Mouse (Mus musculus) heart, embryonic 15.5 days (tissue): Measurements from ENCODE around the gene Rpp30. TPM values are rescaled to one million over a fixed set of nuclear protein-coding genes. Genes with fewer than 3 reads are reported as not detected.

Experiments used
- ATAC-seq: fragments of 200-750 bp; cut with Nextera tagmentation; replicated peaks from 2 replicates; pipeline ENCODE4 v1.8.0; 2017; ENCODE audit warnings: low read depth, moderate TSS enrichment; ENCODE audit not compliant: insufficient number of reproducible peaks, insufficient read depth, low FRiP score
- H3K27ac ChIP-seq: fragments of 300-500 bp; sonication (generic); 2 replicates; pipeline ENCODE4 v1.5.1; 2015; ENCODE audit warnings: mild to moderate bottlenecking, inconsistent platforms
- H3K27me3 ChIP-seq: fragments of 300-500 bp; sonication (generic); 2 replicates; pipeline ENCODE4 v1.6.1; 2015; ENCODE audit warnings: inconsistent platforms
- H3K36me3 ChIP-seq: fragments of 300-500 bp; sonication (generic); 2 replicates; pipeline ENCODE4 v1.6.1; 2015; ENCODE audit warnings: mild to moderate bottlenecking, inconsistent platforms
- H3K4me1 ChIP-seq: fragments of 300-500 bp; sonication (generic); replicated peaks from 2 replicates; pipeline ENCODE4 v1.6.1; 2015; ENCODE audit warnings: inconsistent platforms
- H3K4me2 ChIP-seq: fragments of 300-500 bp; sonication (generic); 2 replicates; pipeline ENCODE4 v1.6.1; 2015; ENCODE audit warnings: inconsistent platforms, mild to moderate bottlenecking, moderate library complexity
- H3K4me3 ChIP-seq: fragments of 300-500 bp; sonication (generic); 2 replicates; pipeline ENCODE4 v1.5.1; 2015; ENCODE audit warnings: mild to moderate bottlenecking, inconsistent platforms
- H3K9ac ChIP-seq: fragments of 300-500 bp; sonication (generic); 2 replicates; pipeline ENCODE4 v1.6.1; 2015; ENCODE audit warnings: mild to moderate bottlenecking, inconsistent platforms
- H3K9me3 ChIP-seq: fragments of 300-500 bp; sonication (generic); replicated peaks from 2 replicates; pipeline ENCODE4 v1.6.1; 2016; ENCODE audit warnings: inconsistent platforms
- WGBS: fragments of 180-500 bp; shearing (Covaris S2); methylation state at CpG from one replicate; pipeline ENCODE4 v1.1.7; 2015; ENCODE audit warnings: mixed read lengths; 5-methylcytosine and 5-hydroxymethylcytosine counted together
- polyA plus RNA-seq: library from polyadenylated mRNA; unstranded; fragments of >200 nt; fragmentation: Nextera tagmentation; extraction: Ambion mirVana; gene quantifications from 2 replicates; pipeline ENCODE4 v1.2.1, GENCODE M21; 2015

Gene Rpp30
- polyA plus RNA-seq = 44.2 and 45.3 TPM in 2 replicates

GRCm38 (mm10) chr19:36083262-36084225 lies at the start of gene Rpp30:
TSS of gene Rpp30 (plus strand) at chr19:36083716.
- Histone ChIP-seq H3K9me3 (no peaks in the 10 kb centered on the region), H3K4me2 (peak within 1 kb of the TSS; percentile 87), H3K4me3 (peak within 1 kb of the TSS; percentile 76), H3K9ac (peak within 1 kb of the TSS; percentile 73), H3K4me1 (peaks cover 11% of the 10 kb centered on the region), H3K27ac (peak within 1 kb of the TSS; percentile 38), H3K27me3 (0 out of 2 replicates have a peak, but pooled peaks cover 4% of the 10 kb centered on the region), H3K36me3 (peaks cover 8% of the 10 kb centered on the region; the same call in 1 of the 2 replicates)
- peak; percentile 89 for ATAC-seq
- WGBS = 2% methylated on average over 34 of the region's 34 CpGs

GRCm38 (mm10) chr19:36046046-36046445 lies 37.5 kb upstream of the Rpp30 start:
- no peak for ATAC-seq
- WGBS = 72% methylated on average over 7 of the region's 7 CpGs
- Histone ChIP-seq H3K9ac (no peak overlapping the region), H3K27me3 (no peaks in the 10 kb centered on the region), H3K4me3 (no peak overlapping the region), H3K9me3 (no peaks in the 10 kb centered on the region), H3K27ac (no peak overlapping the region), H3K36me3 (no peaks in the 10 kb centered on the region), H3K4me1 (no peaks in the 10 kb centered on the region), H3K4me2 (no peak overlapping the region)

GRCm38 (mm10) chr19:36056502-36057221 lies 26.9 kb upstream of the Rpp30 start:
- Histone ChIP-seq H3K36me3 (no peaks in the 10 kb centered on the region), H3K4me1 (peaks cover 10% of the 10 kb centered on the region), H3K9ac (peak overlapping the region; percentile 43), H3K9me3 (no peaks in the 10 kb centered on the region), H3K4me2 (peak overlapping the region; percentile 98), H3K27me3 (peaks cover 54% of the 10 kb centered on the region), H3K4me3 (peak overlapping the region; percentile 61), H3K27ac (no peak overlapping the region)
- WGBS = 7% methylated on average over 49 of the region's 49 CpGs
- ATAC-seq = no peak

- under 1% methylated on average over 68 of the region's 86 CpGs for WGBS
- Histone ChIP-seq H3K9ac (peak within 1 kb of the TSS; percentile 43), H3K27ac (no peak within 1 kb of the TSS), H3K4me2 (peak within 1 kb of the TSS; percentile 98), H3K27me3 (peaks cover 54% of the 10 kb centered on the region), H3K36me3 (no peaks in the 10 kb centered on the region), H3K4me1 (peaks cover 10% of the 10 kb centered on the region), H3K4me3 (peak within 1 kb of the TSS; percentile 61), H3K9me3 (no peaks in the 10 kb centered on the region)
- ATAC-seq = peak; percentile 76
These were observed 26.2 kb upstream of the Rpp30 start, which contains the start of gene Htr7 for GRCm38 (mm10) chr19:36057231-36057811. TSS of gene Htr7 (minus strand) at chr19:36057507.

GRCm38 (mm10) chr19:36062801-36063529 lies 20.6 kb upstream of the Rpp30 start:
- peaks cover 20% of the 10 kb centered on the region for H3K27me3 ChIP-seq
- H3K4me2 ChIP-seq = no peak overlapping the region
- H3K4me3 ChIP-seq = no peak overlapping the region
- WGBS = 72% methylated on average over 2 of the region's 2 CpGs
- no peak overlapping the region for H3K9ac ChIP-seq
- H3K27ac ChIP-seq = no peak overlapping the region
- no peak for ATAC-seq
- H3K36me3 ChIP-seq = no peaks in the 10 kb centered on the region
- H3K4me1 ChIP-seq = no peaks in the 10 kb centered on the region
- no peaks in the 10 kb centered on the region for H3K9me3 ChIP-seq

- Histone ChIP-seq H3K4me2 (peak overlapping the region; percentile 87), H3K27ac (peak overlapping the region; percentile 28; the same call in 1 of the 2 replicates), H3K4me1 (peaks cover 11% of the 10 kb centered on the region), H3K4me3 (peak overlapping the region; percentile 76), H3K27me3 (0 out of 2 replicates have a peak, but pooled peaks cover 4% of the 10 kb centered on the region), H3K9me3 (no peaks in the 10 kb centered on the region), H3K36me3 (no peaks in the 10 kb centered on the region; the same call in 1 of the 2 replicates), H3K9ac (peak overlapping the region; percentile 73; the same call in 1 of the 2 replicates)
- WGBS = 45% methylated on average over 7 of the region's 7 CpGs
- ATAC-seq = peak; percentile 75
These were observed 782 bp upstream of the Rpp30 start for GRCm38 (mm10) chr19:36082606-36083261.

- Histone ChIP-seq H3K4me1 (no peaks in the 10 kb centered on the region), H3K4me2 (no peak overlapping the region), H3K4me3 (no peak overlapping the region), H3K27me3 (no peaks in the 10 kb centered on the region), H3K36me3 (peaks cover 37% of the 10 kb centered on the region), H3K27ac (no peak overlapping the region), H3K9ac (no peak overlapping the region), H3K9me3 (no peaks in the 10 kb centered on the region)
- WGBS = 33% methylated on average over 5 of the region's 5 CpGs
- ATAC-seq = no peak
These were observed 7.3 kb downstream of the Rpp30 start for GRCm38 (mm10) chr19:36090781-36091180.

GRCm38 (mm10) chr19:36097194-36097593 lies 13.7 kb downstream of the Rpp30 start:
- Histone ChIP-seq H3K4me1 (no peaks in the 10 kb centered on the region), H3K36me3 (peaks cover 40% of the 10 kb centered on the region), H3K9ac (no peak overlapping the region), H3K9me3 (no peaks in the 10 kb centered on the region), H3K27me3 (no peaks in the 10 kb centered on the region), H3K27ac (no peak overlapping the region), H3K4me2 (no peak overlapping the region), H3K4me3 (no peak overlapping the region)
- WGBS = 88% methylated on average over 3 of the region's 3 CpGs
- ATAC-seq = no peak

GRCm38 (mm10) chr19:36098265-36098664 lies 14.7 kb downstream of the Rpp30 start:
- Histone ChIP-seq H3K4me2 (no peak overlapping the region), H3K4me1 (no peaks in the 10 kb centered on the region), H3K4me3 (no peak overlapping the region), H3K9ac (no peak overlapping the region), H3K27me3 (no peaks in the 10 kb centered on the region), H3K9me3 (no peaks in the 10 kb centered on the region), H3K27ac (no peak overlapping the region), H3K36me3 (peaks cover 38% of the 10 kb centered on the region)
- WGBS = 91% methylated on average over 1 of the region's 1 CpGs
- ATAC-seq = no peak

- WGBS = 87% methylated on average over 7 of the region's 7 CpGs
- Histone ChIP-seq H3K27ac (no peak overlapping the region), H3K36me3 (peaks cover 33% of the 10 kb centered on the region)
These were observed 15.4 kb downstream of the Rpp30 start for GRCm38 (mm10) chr19:36098916-36099315.

More at GRCm38 (mm10) chr19:36098916-36099315, 15.4 kb downstream of the Rpp30 start:
- Histone ChIP-seq H3K9ac (no peak overlapping the region), H3K9me3 (no peaks in the 10 kb centered on the region), H3K4me1 (no peaks in the 10 kb centered on the region), H3K4me3 (no peak overlapping the region), H3K4me2 (no peak overlapping the region), H3K27me3 (no peaks in the 10 kb centered on the region)
- no peak for ATAC-seq
